Mouse (Mus musculus) embryonic facial prominence, embryonic 14.5 days (tissue): ENCODE data around the gene Adamts18. TPM values are rescaled to one million over a fixed set of nuclear protein-coding genes. Genes with fewer than 3 reads are reported as not detected.

ENCODE experiments used
- ATAC-seq: fragments of 200-750 bp; cut with Nextera tagmentation; 2 replicates; pipeline ENCODE4 v1.8.0; 2017; ENCODE audit warnings: low read depth, moderate number of reproducible peaks, moderate TSS enrichment
- DNase-seq: peaks from one replicate; pipeline ENCODE4 v3.0.0-alpha.2; 2015; ENCODE audit warnings: low spot score
- H3K27ac ChIP-seq: fragments of 300-500 bp; sonication (generic); replicated peaks from 2 replicates; pipeline ENCODE4 v1.5.1; 2014; ENCODE audit warnings: low read depth, mild to moderate bottlenecking, low read length, moderate library complexity
- H3K27me3 ChIP-seq: fragments of 300-500 bp; sonication (generic); replicated peaks from 2 replicates; pipeline ENCODE4 v1.6.1; 2014; ENCODE audit warnings: low read length; ENCODE audit not compliant: control insufficient read depth, insufficient read depth
- H3K36me3 ChIP-seq: fragments of 300-500 bp; sonication (generic); 2 replicates; pipeline ENCODE4 v1.6.1; 2014; ENCODE audit warnings: low read length, mixed read lengths; ENCODE audit not compliant: control insufficient read depth, insufficient read depth
- H3K4me1 ChIP-seq: fragments of 300-500 bp; sonication (generic); 2 replicates; pipeline ENCODE4 v1.6.1; 2014; ENCODE audit warnings: antibody characterized with exemption, low read length; ENCODE audit not compliant: control insufficient read depth, insufficient read depth
- H3K4me2 ChIP-seq: fragments of 300-500 bp; sonication (generic); 2 replicates; pipeline ENCODE4 v1.6.1; 2014; ENCODE audit warnings: low read depth, mild to moderate bottlenecking, low read length, moderate library complexity, mixed read lengths
- H3K4me3 ChIP-seq: fragments of 300-500 bp; sonication (generic); 2 replicates; pipeline ENCODE4 v1.5.1; 2014; ENCODE audit warnings: low read depth, mild to moderate bottlenecking, low read length
- H3K9ac ChIP-seq: fragments of 300-500 bp; sonication (generic); 2 replicates; pipeline ENCODE4 v1.6.1; 2014; ENCODE audit warnings: low read depth, mild to moderate bottlenecking, low read length, moderate library complexity, mixed read lengths
- H3K9me3 ChIP-seq: fragments of 300-500 bp; sonication (generic); 2 replicates; pipeline ENCODE4 v1.6.1; 2016; ENCODE audit warnings: low read length; ENCODE audit not compliant: control insufficient read depth
- WGBS: fragments of 180-500 bp; shearing (Covaris S2); extraction: QIAGEN DNeasy Blood & Tissue Kit; methylation state at CpG from one replicate; pipeline ENCODE4 v1.1.7; 2014; 5-methylcytosine and 5-hydroxymethylcytosine counted together
- polyA plus RNA-seq: library from polyadenylated mRNA; unstranded; fragments of >200 nt; fragmentation: Nextera tagmentation; extraction: Ambion mirVana; gene quantifications from 2 replicates; pipeline ENCODE4 v1.2.1, GENCODE M21; 2014

The Adamts18 gene
- polyA plus RNA-seq, 1 experiment from 2014 or later: 4.5 TPM

GRCm38 (mm10) chr8:113763592-113764355 lies 84.8 kb downstream of the Adamts18 start:
- Histone ChIP-seq H3K4me2 (no peak overlapping the region), H3K27me3 (no peaks in the 10 kb centered on the region), H3K4me1 (no peaks in the 10 kb centered on the region), H3K4me3 (no peak overlapping the region), H3K9ac (no peak overlapping the region), H3K36me3 (no peaks in the 10 kb centered on the region), H3K27ac (no peak overlapping the region), H3K9me3 (no peaks in the 10 kb centered on the region)
- 48% methylated on average over 10 of the region's 10 CpGs for WGBS
- no peak for ATAC-seq
- DNase-seq: no peak

DNA sequence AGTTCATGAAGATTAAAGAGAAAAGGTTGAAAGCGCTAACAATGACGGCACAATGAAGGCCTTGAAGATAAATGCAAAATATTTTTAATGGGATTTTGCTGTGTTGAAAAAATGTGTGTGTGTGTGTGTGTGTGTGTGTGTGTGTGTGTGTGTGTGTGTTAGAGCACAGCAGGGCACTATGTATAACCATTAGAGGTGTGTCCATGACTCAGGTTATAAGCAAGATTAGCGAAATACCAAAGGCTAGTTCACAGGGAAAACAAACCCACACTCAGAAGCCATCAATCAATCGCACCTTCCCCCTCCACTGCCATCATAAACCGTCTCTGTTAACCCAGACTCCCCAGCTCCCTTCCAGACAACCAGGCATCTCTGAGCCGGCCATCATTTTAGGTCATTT lies 86.4 kb downstream of the Adamts18 start:
- Histone ChIP-seq H3K27ac (no peak overlapping the region), H3K27me3 (no peaks in the 10 kb centered on the region), H3K9ac (no peak overlapping the region), H3K4me1 (no peaks in the 10 kb centered on the region), H3K4me3 (no peak overlapping the region), H3K4me2 (no peak overlapping the region), H3K36me3 (no peaks in the 10 kb centered on the region), H3K9me3 (no peaks in the 10 kb centered on the region)
- ATAC-seq (no peak), DNase-seq (no peak)
- 71% methylated on average over 6 of the region's 6 CpGs for WGBS

- no peaks in the 10 kb centered on the region for H3K4me1 ChIP-seq
- no peak; the same call in 1 of the 2 replicates for ATAC-seq
- H3K27me3 ChIP-seq: no peaks in the 10 kb centered on the region
- no peak overlapping the region for H3K27ac ChIP-seq
- H3K4me3 ChIP-seq: no peak overlapping the region
- peak; percentile 55 for DNase-seq
- H3K4me2 ChIP-seq: no peak overlapping the region
- no peaks in the 10 kb centered on the region for H3K9me3 ChIP-seq
- WGBS: 14% methylated on average over 5 of the region's 5 CpGs
- no peak overlapping the region for H3K9ac ChIP-seq
- H3K36me3 ChIP-seq: no peaks in the 10 kb centered on the region
Measured at GRCm38 (mm10) chr8:113755866-113756265, 92.7 kb downstream of the Adamts18 start.

DNA sequence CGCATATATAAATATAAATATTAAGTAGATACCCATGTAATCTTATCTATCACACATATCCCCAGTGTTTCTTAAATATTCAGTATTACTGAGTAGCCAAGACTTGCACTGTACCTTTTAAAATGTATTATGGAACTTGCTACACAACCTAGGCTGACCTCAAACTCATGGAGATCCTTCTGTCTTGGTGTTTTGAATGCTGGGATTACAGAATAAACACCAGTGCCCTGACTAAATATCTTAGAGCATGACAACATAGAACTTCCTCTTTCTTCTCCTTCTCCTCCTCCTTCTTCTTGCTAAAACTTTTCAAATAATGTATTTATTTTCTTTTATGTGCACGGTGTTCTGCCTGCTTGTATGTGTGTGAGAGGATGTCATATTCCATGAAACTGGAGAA lies 95.4 kb downstream of the Adamts18 start:
- H3K27me3 ChIP-seq: no peaks in the 10 kb centered on the region
- H3K9me3 ChIP-seq: no peaks in the 10 kb centered on the region
- ATAC-seq (no peak), DNase-seq (no peak)
- H3K4me1 ChIP-seq: no peaks in the 10 kb centered on the region
- no peak overlapping the region for H3K4me2 ChIP-seq
- WGBS: 91% methylated on average over 2 of the region's 2 CpGs
- H3K4me3 ChIP-seq: no peak overlapping the region
- no peaks in the 10 kb centered on the region for H3K36me3 ChIP-seq
- no peak overlapping the region for H3K9ac ChIP-seq
- H3K27ac ChIP-seq: no peak overlapping the region

DNA sequence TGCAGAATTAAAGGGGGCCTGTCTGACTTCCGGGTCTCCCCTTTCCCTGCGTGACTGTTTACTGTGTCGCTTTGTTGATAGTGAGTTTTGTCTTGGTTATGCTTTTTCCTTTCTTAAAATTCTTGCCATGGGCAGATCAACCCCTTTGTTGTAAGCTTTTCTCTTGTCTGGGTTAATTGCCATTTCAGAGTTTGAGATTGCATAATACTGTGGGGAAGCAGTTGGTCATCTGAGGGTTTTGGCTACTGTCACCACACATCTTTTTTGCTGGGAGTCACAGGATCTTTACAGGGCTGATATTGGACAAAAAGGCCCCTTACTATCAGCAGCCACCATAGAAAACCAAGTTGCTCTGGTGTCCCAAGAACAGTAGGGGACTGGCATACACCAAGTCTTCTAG lies 96.2 kb downstream of the Adamts18 start:
- H3K9me3 ChIP-seq: no peaks in the 10 kb centered on the region
- ATAC-seq (no peak), DNase-seq (no peak)
- no peaks in the 10 kb centered on the region for H3K36me3 ChIP-seq
- WGBS: 80% methylated on average over 3 of the region's 3 CpGs
- no peak overlapping the region for H3K27ac ChIP-seq
- no peaks in the 10 kb centered on the region for H3K4me1 ChIP-seq
- no peaks in the 10 kb centered on the region for H3K27me3 ChIP-seq
- no peak overlapping the region for H3K4me3 ChIP-seq
- no peak overlapping the region for H3K4me2 ChIP-seq
- no peak overlapping the region for H3K9ac ChIP-seq

DNA sequence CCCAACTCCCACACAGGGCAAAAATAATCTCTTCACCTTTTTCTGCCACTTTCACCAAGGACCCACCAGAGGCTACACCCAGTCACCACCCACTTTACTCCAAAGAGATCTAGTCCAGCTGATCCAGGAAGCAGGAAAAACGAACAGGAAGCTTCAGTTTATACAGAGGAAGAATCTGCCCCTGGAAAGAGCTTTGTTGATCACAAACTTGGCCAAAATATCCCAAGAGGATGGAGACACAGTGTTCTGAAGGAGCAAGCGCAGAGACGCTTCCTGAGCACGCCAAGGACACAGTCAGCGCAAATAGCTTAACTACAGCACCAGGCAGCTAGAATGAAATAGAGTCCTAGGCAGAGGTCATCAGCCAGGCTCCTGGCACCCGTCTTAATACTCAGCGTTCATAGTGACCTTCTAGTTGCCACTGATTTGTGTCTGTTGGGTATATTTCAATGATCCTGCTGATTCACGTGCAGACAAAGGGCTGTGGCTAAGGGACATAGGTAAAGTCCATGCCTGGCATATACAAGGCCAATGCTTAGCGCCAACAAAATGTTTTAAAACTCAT lies 113.0 kb downstream of the Adamts18 start:
- H3K9me3 ChIP-seq: no peaks in the 10 kb centered on the region
- H3K27me3 ChIP-seq: no peaks in the 10 kb centered on the region

DNA sequence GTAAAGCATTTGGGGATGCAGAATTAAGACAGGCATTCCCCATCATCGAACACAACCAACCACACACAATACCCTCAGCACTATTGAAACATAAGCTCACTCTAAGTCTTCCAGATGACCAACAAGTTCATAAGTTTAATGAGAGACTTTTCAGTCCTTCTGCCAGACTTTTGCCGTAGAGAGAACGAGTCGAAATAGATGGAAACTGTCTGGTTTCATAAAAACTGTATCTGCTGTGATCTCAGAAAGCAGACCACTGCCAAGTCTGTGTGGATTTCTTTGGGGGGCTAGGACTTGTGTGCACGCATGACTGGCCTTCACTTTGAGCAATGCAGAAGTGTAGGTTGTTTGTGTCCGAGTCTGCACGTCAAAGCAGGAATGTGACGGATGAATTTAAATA lies 123.2 kb downstream of the Adamts18 start:
- peak; percentile 56 for DNase-seq

More for the DNA sequence above, 113.0 kb downstream of the Adamts18 start:
- no peak overlapping the region for H3K27ac ChIP-seq
- no peak overlapping the region for H3K4me2 ChIP-seq
- no peaks in the 10 kb centered on the region for H3K4me1 ChIP-seq
- no peaks in the 10 kb centered on the region for H3K36me3 ChIP-seq
- DNase-seq: no peak
- ATAC-seq: no peak
- H3K4me3 ChIP-seq: no peak overlapping the region
- WGBS: 81% methylated on average over 9 of the region's 9 CpGs
- H3K9ac ChIP-seq: no peak overlapping the region

DNA sequence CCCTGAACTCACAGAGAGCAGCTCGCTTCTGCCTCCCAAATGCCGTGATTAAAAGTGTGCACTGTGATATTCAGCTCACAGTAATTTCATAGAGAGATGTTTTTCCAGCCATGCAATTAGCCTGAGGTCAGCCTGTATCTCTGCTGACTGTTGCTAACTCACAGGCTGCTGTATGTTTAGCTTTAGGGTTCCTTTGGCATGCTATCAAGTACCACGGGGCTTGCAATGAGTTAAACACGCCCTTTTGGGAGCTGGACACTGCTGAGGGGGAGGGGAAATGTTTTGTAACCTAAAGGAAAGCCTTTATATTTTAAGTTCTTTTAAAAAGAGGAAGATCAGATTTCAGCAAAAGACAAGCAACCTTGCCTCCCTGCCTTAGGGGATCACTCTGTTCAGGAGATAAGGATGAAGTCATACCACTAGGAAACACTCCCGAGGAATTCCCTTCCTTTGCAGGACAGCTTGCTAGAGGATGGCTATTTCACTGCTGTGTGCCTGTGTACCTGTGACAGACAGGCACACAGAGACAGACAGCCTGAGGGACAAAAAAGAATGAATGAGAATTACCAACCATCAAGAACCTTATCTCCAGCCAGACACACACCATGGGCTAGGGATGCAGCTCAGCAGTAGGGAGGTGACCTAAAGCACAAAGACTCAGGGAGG lies 124.5 kb downstream of the Adamts18 start:
- WGBS: 27% methylated on average over 5 of the region's 5 CpGs
- no peaks in the 10 kb centered on the region; the same call in 1 of the 2 replicates for H3K27me3 ChIP-seq

More for the DNA sequence above, 123.2 kb downstream of the Adamts18 start:
- Histone ChIP-seq H3K4me2 (no peak overlapping the region), H3K9ac (no peak overlapping the region), H3K4me3 (no peak overlapping the region), H3K4me1 (peaks cover 20% of the 10 kb centered on the region; the same call in 1 of the 2 replicates), H3K27ac (no peak overlapping the region), H3K27me3 (no peaks in the 10 kb centered on the region; the same call in 1 of the 2 replicates), H3K36me3 (no peaks in the 10 kb centered on the region), H3K9me3 (no peaks in the 10 kb centered on the region)
- ATAC-seq: no peak
- WGBS: 42% methylated on average over 8 of the region's 8 CpGs

More for the DNA sequence above, 124.5 kb downstream of the Adamts18 start:
- no peaks in the 10 kb centered on the region for H3K9me3 ChIP-seq
- peak; percentile 30; the same call in 1 of the 2 replicates for ATAC-seq
- H3K9ac ChIP-seq: no peak overlapping the region
- H3K4me3 ChIP-seq: no peak overlapping the region
- no peak overlapping the region for H3K4me2 ChIP-seq
- no peak overlapping the region for H3K27ac ChIP-seq
- peak; percentile 62 for DNase-seq
- peaks cover 20% of the 10 kb centered on the region; the same call in 1 of the 2 replicates for H3K4me1 ChIP-seq
- no peaks in the 10 kb centered on the region for H3K36me3 ChIP-seq
